ENCODE assay signal across 23 mouse cellular contexts in the genomic region with DNA sequence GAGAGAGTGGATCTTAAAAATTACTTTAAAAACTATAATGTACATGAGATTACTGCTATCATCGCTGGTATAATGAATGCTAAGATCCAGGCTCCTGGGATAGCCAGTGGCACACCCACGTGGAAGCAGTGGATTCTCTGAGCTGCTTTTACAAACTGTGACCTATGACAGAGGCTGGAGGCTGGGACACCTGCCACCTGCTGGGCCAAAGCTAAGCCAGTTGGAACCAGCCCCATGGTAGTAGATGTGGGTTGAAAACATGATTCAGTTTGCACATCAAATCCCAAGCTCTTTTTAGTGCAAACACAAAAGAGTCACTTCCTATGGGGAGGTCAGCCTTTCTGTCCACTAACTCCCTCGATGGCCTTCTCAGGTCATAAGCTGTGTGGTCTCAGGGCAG.
DNase-seq lines count a peak whose midpoint lies in the region; ATAC-seq and TF ChIP-seq lines count a peak whose summit lies in the region.
"Had no signal": no experiment of that assay in that cellular context is flagged by ENCODE, and none has a peak within 500 bp of the region (broad histone marks: within the 10 kb centered on the region; RNA-seq: fewer than 3 reads in every experiment).

No protein-coding gene starts in this region.

- no peaks in the 10 kb centered on the region for H3K27me3 ChIP-seq in heart, postnatal 0 days (ENCODE audit: control insufficient read depth, insufficient read depth, low read length)
- no peaks in the 10 kb centered on the region for H3K27me3 ChIP-seq in heart, embryonic 11.5 days (ENCODE audit: control insufficient read depth, insufficient read depth, low read length)
- no peaks in the 10 kb centered on the region for H3K27me3 ChIP-seq in lung, embryonic 14.5 days (ENCODE audit: insufficient read depth, low read length)
- H3K27me3 ChIP-seq: CH12.LX; heart, embryonic 15.5 days; hindbrain, embryonic 13.5 days; lung, embryonic 15.5 days; midbrain, embryonic 13.5 days; neural tube, embryonic 13.5 days had no signal

- no peak for TF ChIP-seq EP300 in heart, postnatal 0 days (IDR thresholded peaks at IDR 0.05; ENCODE audit: low read depth)

- ATAC-seq in heart, postnatal 0 days (ENCODE audit: insufficient read depth, low read depth), result no peak
- no peak for ATAC-seq in heart, embryonic 11.5 days (replicated peaks; ENCODE audit: insufficient number of reproducible peaks, low FRiP score, low TSS enrichment)
- ATAC-seq in lung, embryonic 14.5 days (ENCODE audit: insufficient read depth), result no peak
- ATAC-seq: activated CD4-positive, CD25-positive, alpha-beta regulatory T cell, adult 4 months; forebrain, embryonic 16.5 days; midbrain, embryonic 13.5 days had no signal

- H3K36me3 ChIP-seq in heart, postnatal 0 days (replicated peaks; ENCODE audit: control insufficient read depth, insufficient read depth, low read length), result no peaks in the 10 kb centered on the region
- H3K36me3 ChIP-seq in heart, embryonic 11.5 days (ENCODE audit: control insufficient read depth, insufficient read depth, low read length), result no peaks in the 10 kb centered on the region
- no peaks in the 10 kb centered on the region for H3K36me3 ChIP-seq in lung, embryonic 14.5 days (ENCODE audit: insufficient read depth)
- H3K36me3 ChIP-seq: heart, embryonic 15.5 days; hindbrain, embryonic 13.5 days; lung, embryonic 15.5 days; midbrain, embryonic 13.5 days; neural tube, embryonic 13.5 days had no signal

- H3K27ac ChIP-seq in heart, postnatal 0 days (ENCODE audit: low read depth), result no peak overlapping the region
- H3K27ac ChIP-seq in heart, embryonic 11.5 days (ENCODE audit: low read depth, low read length), result no peak overlapping the region
- H3K27ac ChIP-seq in lung, embryonic 14.5 days (ENCODE audit: low read depth), result no peak overlapping the region
- H3K27ac ChIP-seq: heart, embryonic 15.5 days; hindbrain, embryonic 13.5 days; lung, embryonic 15.5 days; macrophage; midbrain, embryonic 13.5 days; neural tube, embryonic 13.5 days had no signal

- WGBS in heart, postnatal 0 days, result 79% methylated on average over 3 of the region's 3 CpGs
- 70% methylated on average over 3 of the region's 3 CpGs for WGBS in heart, embryonic 11.5 days (ENCODE audit: insufficient replicate concordance)
- WGBS in lung, embryonic 14.5 days, result 74% methylated on average over 3 of the region's 3 CpGs

- H3K4me3 ChIP-seq in heart, postnatal 0 days (ENCODE audit: low read depth, low read length), result no peak overlapping the region
- H3K4me3 ChIP-seq in heart, embryonic 11.5 days (ENCODE audit: low read depth, low read length), result no peak overlapping the region
- no peak overlapping the region for H3K4me3 ChIP-seq in lung, embryonic 14.5 days (ENCODE audit: low read depth, low read length)
- H3K4me3 ChIP-seq: erythroblast, embryonic 14.5 days; heart, embryonic 15.5 days; hindbrain, embryonic 13.5 days; lung, embryonic 15.5 days; midbrain, embryonic 13.5 days; neural tube, embryonic 13.5 days had no signal

- no peaks in the 10 kb centered on the region for H3K9me3 ChIP-seq in heart, postnatal 0 days (replicated peaks; ENCODE audit: control insufficient read depth, low read length)
- H3K9me3 ChIP-seq in heart, embryonic 11.5 days (replicated peaks; ENCODE audit: control insufficient read depth, low read length), result no peaks in the 10 kb centered on the region
- H3K9me3 ChIP-seq in lung, embryonic 14.5 days (ENCODE audit: low read depth, low read length), result no peaks in the 10 kb centered on the region
- H3K9me3 ChIP-seq: heart, embryonic 15.5 days; hindbrain, embryonic 13.5 days; lung, embryonic 15.5 days; midbrain, embryonic 13.5 days; neural tube, embryonic 13.5 days had no signal

- DNase-seq in heart, postnatal 0 days (ENCODE audit: low spot score), result no peak
- peak; percentile 32 to 47 for DNase-seq in kidney, postnatal 25 days
- DNase-seq in kidney, adult 11 months, result no peak
- no peak for DNase-seq in lung, embryonic 14.5 days
- no peak for DNase-seq in lung, adult 18-20 months
- no peak for DNase-seq in thymus, adult 18-20 months
- DNase-seq: cerebellum, adult 2 months; cerebellum, postnatal 14 days; heart, postnatal 36 days; liver; right cerebral cortex, postnatal 4 days; thymus, postnatal 4 days had no signal

- no peaks in the 10 kb centered on the region for H3K4me1 ChIP-seq in heart, postnatal 0 days (ENCODE audit: control insufficient read depth, insufficient read depth)
- H3K4me1 ChIP-seq in heart, embryonic 11.5 days (ENCODE audit: control insufficient read depth, insufficient read depth, low read length), result peaks cover 2% of the 10 kb centered on the region; the same call in 1 of the 2 replicates
- H3K4me1 ChIP-seq in lung, embryonic 14.5 days (ENCODE audit: insufficient read depth), result no peaks in the 10 kb centered on the region
- H3K4me1 ChIP-seq: hindbrain, embryonic 13.5 days; midbrain, embryonic 13.5 days; neural tube, embryonic 13.5 days had no signal

- 0 out of 2 replicates have a peak, but pooled peaks have one; percentile 6 for TF ChIP-seq CTCF in heart, postnatal 0 days (IDR thresholded peaks at IDR 0.05; ENCODE audit: low read depth)
- TF ChIP-seq CTCF in lung, embryonic 14.5 days (IDR thresholded peaks at IDR 0.05; ENCODE audit: low read depth), result 0 out of 2 replicates have a peak, but pooled peaks have one; percentile 9

- H3K9ac ChIP-seq in heart, postnatal 0 days (replicated peaks; ENCODE audit: low read depth, low read length), result no peak overlapping the region
- no peak overlapping the region for H3K9ac ChIP-seq in heart, embryonic 11.5 days (ENCODE audit: low read depth, low read length)
- H3K9ac ChIP-seq in lung, embryonic 14.5 days, result no peak overlapping the region
- H3K9ac ChIP-seq: heart, embryonic 15.5 days; hindbrain, embryonic 13.5 days; lung, embryonic 15.5 days; midbrain, embryonic 13.5 days; neural tube, embryonic 13.5 days had no signal

- no peak overlapping the region for H3K4me2 ChIP-seq in heart, postnatal 0 days (ENCODE audit: low read depth, low read length)
- no peak overlapping the region for H3K4me2 ChIP-seq in heart, embryonic 11.5 days
- H3K4me2 ChIP-seq in lung, embryonic 14.5 days, result no peak overlapping the region
- H3K4me2 ChIP-seq: heart, embryonic 15.5 days; hindbrain, embryonic 13.5 days; lung, embryonic 15.5 days; midbrain, embryonic 13.5 days; neural tube, embryonic 13.5 days had no signal

Comparison
In these comparisons a context has a peak if more than half of its experiments do, and no peak if none do; other contexts are left out.
1. DNase-seq: peak in kidney, postnatal 25 days (2 of 2); none in heart, postnatal 0 days (single experiment), kidney, adult 11 months (single experiment), lung, embryonic 14.5 days (single experiment), lung, adult 18-20 months (0 of 2) and thymus, adult 18-20 months (0 of 2).